Mouse (Mus musculus): Measurements from ENCODE around the gene Cish. TPM values are rescaled to one million over a fixed set of nuclear protein-coding genes. Genes with fewer than 3 reads are reported as not detected.

Gene Cish
- polyA plus RNA-seq, 2 experiments, result 2.8 to 6.0 TPM

DNA sequence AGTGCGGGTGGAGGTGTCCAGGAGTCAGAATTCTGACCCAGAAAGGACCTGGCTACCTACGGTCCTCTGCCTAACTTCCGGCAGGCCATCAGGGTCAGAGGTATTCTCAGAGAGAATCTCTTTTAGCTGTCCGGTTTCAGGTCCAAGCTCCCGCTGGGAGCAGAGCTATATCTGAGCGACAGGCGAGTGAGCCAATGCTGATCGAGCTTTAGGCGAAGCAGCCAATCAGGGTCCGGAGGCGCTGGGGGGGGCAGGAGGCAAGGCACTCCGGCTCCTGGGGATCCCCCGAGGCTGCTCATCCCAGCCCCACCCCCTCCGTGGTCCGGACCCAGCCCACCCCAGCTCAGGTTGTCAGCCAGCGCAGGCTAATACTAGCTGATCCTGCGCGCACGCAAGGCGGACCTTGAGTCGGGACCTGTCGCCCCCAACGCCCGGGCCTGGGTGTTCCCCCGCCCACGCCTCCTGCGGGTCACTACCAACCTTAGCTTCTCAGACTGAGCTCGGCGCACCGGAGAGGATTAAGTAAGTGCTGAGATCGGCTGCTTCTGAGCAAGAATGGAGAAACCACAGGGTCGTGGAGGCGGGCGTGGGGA is 44.5 kb downstream of the Cish start, which contains the start of gene 6430571L13Rik:
Gene 6430571L13Rik, plus strand, starts transcription at position 336 of the 593 bp plus-strand sequence.
- Histone ChIP-seq H3K4me3 (ENCODE audit: insufficient read depth in 1 of 2, low read depth in 2 of 2, low read length in 2 of 2) (peak within 1 kb of the TSS; percentile 54 to 61), H3K4me1 (replicated peaks; ENCODE audit: control insufficient read depth in 2 of 2, insufficient read depth in 2 of 2, low read length in 1 of 2) (peaks cover 2 to 12% of the 10 kb centered on the region in 2 experiments; a peak in 1 of 4 replicates), H3K36me3 (replicated peaks; ENCODE audit: control insufficient read depth, insufficient read depth, low read depth) (no peaks in the 10 kb centered on the region)

DNA sequence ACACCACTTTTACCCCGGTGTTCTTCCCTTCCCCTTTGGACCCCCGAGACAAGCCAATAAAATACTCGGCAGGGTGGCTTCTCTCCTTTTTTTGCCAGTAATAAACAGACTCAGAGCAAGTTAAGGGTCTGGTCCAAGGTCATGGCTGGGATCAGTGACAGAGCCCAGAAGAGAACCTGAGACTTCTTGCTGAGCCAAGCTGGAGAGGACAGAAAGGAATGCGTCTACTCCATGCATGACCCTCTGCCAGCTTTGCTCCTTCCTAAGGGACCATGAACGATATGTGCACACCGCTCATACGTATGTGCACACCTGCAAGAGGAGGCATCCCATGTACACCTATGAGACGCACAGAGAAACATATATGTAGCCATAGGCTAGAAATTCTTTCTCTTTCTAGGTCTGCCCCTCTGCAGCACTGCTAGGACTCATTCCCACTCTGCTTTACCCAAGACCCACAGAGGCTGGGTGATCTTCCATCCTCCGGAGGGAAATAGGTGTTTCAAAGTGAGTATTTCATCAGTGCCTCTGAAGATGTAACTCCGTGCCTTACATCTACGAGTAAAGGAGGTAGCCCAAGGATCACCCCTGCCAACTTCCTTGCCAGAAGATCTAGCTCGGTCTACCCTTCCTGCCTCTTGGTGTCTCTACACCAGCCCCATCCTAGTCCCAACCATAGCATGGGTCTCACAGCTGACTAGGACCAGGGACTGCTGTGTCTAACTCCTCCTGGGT is 45.3 kb downstream of the Cish start:
- 41% methylated on average over 12 of the region's 12 CpGs for WGBS (ENCODE audit: insufficient replicate concordance)
- TF ChIP-seq CTCF (IDR thresholded peaks at IDR 0.05; ENCODE audit: low read depth) (no peak), EP300 (IDR thresholded peaks at IDR 0.05; ENCODE audit: low read depth) (no peak)
- peak overlapping the region; percentile 54 to 61 for H3K4me3 ChIP-seq (ENCODE audit: insufficient read depth in 1 of 2, low read depth in 2 of 2, low read length in 2 of 2)
- peaks cover 2 to 12% of the 10 kb centered on the region in 2 experiments; a peak in 1 of 4 replicates for H3K4me1 ChIP-seq (replicated peaks; ENCODE audit: control insufficient read depth in 2 of 2, insufficient read depth in 2 of 2, low read length in 1 of 2)
- no peak for DNase-seq (ENCODE audit: low read depth in 3 of 3, low spot score in 3 of 3)
- peaks cover 9% of the 10 kb centered on the region for H3K27me3 ChIP-seq (ENCODE audit: control insufficient read depth, insufficient read depth, low read length)
- H3K4me2 ChIP-seq (ENCODE audit: low read depth), result peak overlapping the region; percentile 76
- no peak overlapping the region for H3K27ac ChIP-seq
- H3K9ac ChIP-seq (replicated peaks), result 0 out of 2 replicates have a peak overlapping the region, but pooled peaks have one; percentile 10
- no peaks in the 10 kb centered on the region for H3K9me3 ChIP-seq (ENCODE audit: control insufficient read depth, low read length)
- no peak for ATAC-seq (ENCODE audit: insufficient read depth)
- no peaks in the 10 kb centered on the region for H3K36me3 ChIP-seq (replicated peaks; ENCODE audit: control insufficient read depth, insufficient read depth, low read depth)

More for the DNA sequence above, 44.5 kb downstream of the Cish start, which contains the start of gene 6430571L13Rik:
- no peak within 1 kb of the TSS for H3K27ac ChIP-seq
- 0 out of 2 replicates have a peak within 1 kb of the TSS, but pooled peaks have one; percentile 10 for H3K9ac ChIP-seq (replicated peaks)
- H3K27me3 ChIP-seq (ENCODE audit: control insufficient read depth, insufficient read depth, low read length), result peaks cover 9% of the 10 kb centered on the region
- H3K4me2 ChIP-seq (ENCODE audit: low read depth), result peak within 1 kb of the TSS; percentile 76
- WGBS (ENCODE audit: insufficient replicate concordance), result 1% methylated on average over 34 of the region's 34 CpGs
- TF ChIP-seq CTCF (IDR thresholded peaks at IDR 0.05; ENCODE audit: low read depth), result 0 out of 2 replicates have a peak, but pooled peaks have one; percentile 8
- TF ChIP-seq EP300 (IDR thresholded peaks at IDR 0.05; ENCODE audit: low read depth), result no peak
- DNase-seq (ENCODE audit: low read depth in 3 of 3, low spot score in 3 of 3), result peak; percentile 66 to 77 (median 67)
- ATAC-seq (ENCODE audit: insufficient read depth), result peak; percentile 84
- H3K9me3 ChIP-seq (ENCODE audit: control insufficient read depth, low read length), result no peaks in the 10 kb centered on the region

DNA sequence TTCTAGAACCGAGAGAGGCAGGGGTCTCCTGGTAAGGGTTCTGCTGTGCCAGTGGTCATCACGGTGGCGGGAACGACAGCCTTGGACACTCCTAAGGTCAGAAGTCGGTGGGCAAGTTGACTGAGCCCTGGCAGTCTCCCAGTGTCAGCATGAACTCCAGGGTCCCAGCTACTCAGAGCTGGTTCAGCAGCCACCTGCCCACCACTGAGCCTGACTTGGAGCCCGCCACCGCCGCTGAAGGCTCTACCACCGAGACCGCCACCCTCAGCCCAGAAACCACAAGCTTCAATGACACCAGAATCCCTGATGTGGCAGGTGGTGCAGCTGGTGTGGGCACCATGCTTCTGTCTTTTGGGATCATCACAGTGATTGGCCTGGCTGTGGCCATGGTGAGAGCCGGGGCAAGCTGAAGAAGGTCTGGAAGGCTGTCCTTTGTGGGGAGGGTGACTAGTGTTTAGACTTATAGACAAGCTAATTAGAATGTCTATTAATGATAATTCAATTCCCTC is 46.4 kb downstream of the Cish start:
- Histone ChIP-seq H3K9me3 (ENCODE audit: control insufficient read depth, low read length) (no peaks in the 10 kb centered on the region), H3K4me2 (ENCODE audit: low read depth) (no peak overlapping the region), H3K9ac (replicated peaks) (no peak overlapping the region), H3K36me3 (replicated peaks; ENCODE audit: control insufficient read depth, insufficient read depth, low read depth) (no peaks in the 10 kb centered on the region), H3K4me3 (ENCODE audit: insufficient read depth in 1 of 2, low read depth in 2 of 2, low read length in 2 of 2) (no peak overlapping the region), H3K27ac (no peak overlapping the region), H3K27me3 (ENCODE audit: control insufficient read depth, insufficient read depth, low read length) (peaks cover 9% of the 10 kb centered on the region), H3K4me1 (replicated peaks; ENCODE audit: control insufficient read depth in 2 of 2, insufficient read depth in 2 of 2, low read length in 1 of 2) (peaks cover 2 to 12% of the 10 kb centered on the region in 2 experiments; a peak in 1 of 4 replicates)
- ATAC-seq (ENCODE audit: insufficient read depth) (no peak), DNase-seq (ENCODE audit: low read depth in 3 of 3, low spot score in 3 of 3) (no peak)
- WGBS (ENCODE audit: insufficient replicate concordance), result 72% methylated on average over 11 of the region's 11 CpGs
- no peak for TF ChIP-seq CTCF (IDR thresholded peaks at IDR 0.05; ENCODE audit: low read depth)
- no peak for TF ChIP-seq EP300 (IDR thresholded peaks at IDR 0.05; ENCODE audit: low read depth)

DNA sequence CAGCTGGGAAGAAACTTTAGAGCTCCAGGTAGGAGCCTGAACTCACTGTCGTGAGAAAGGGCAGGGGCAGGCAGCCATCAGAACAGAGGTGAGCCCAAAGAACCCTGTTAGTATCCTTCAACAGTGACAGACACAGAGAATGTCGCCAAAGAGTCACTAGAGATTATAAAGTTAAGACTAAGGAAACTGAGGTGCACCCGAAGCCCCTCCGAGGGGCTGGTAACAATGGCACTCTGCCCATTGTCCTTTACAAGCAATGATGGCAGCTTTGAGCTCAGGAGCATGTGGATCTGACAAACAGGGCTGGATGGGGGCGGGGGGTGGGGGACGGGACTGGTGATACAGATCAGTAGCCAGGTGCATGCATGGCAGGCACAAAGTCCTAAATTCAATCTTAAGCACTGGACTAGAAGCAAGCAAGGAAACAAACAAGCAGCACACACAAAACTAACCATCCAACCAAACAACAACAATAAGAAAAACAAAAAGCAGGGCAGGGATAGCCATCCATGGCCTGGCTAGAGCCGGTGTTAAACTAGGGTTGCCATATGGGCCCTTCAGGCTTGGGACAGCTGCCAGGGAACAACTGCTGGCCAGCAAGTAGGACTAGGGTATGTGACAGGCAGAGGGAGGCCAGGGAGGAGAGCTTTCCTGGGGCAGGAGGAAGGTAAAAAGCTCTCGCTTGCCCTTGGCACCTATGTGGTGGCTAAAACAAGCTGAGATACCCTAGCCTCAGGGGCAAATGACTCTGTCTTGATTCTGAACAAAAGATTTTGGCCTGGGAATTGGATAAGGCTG is 47.5 kb downstream of the Cish start:
- Histone ChIP-seq H3K27me3 (ENCODE audit: control insufficient read depth, insufficient read depth, low read length) (peaks cover 9% of the 10 kb centered on the region), H3K4me1 (replicated peaks; ENCODE audit: control insufficient read depth in 2 of 2, insufficient read depth in 2 of 2, low read length in 1 of 2) (peaks cover 0 to 12% of the 10 kb centered on the region in 2 experiments; a peak in 1 of 4 replicates), H3K27ac (no peak overlapping the region), H3K36me3 (replicated peaks; ENCODE audit: control insufficient read depth, insufficient read depth, low read depth) (no peaks in the 10 kb centered on the region), H3K9ac (replicated peaks) (no peak overlapping the region), H3K9me3 (ENCODE audit: control insufficient read depth, low read length) (no peaks in the 10 kb centered on the region), H3K4me3 (ENCODE audit: insufficient read depth in 1 of 2, low read depth in 2 of 2, low read length in 2 of 2) (no peak overlapping the region), H3K4me2 (ENCODE audit: low read depth) (no peak overlapping the region)
- ATAC-seq (ENCODE audit: insufficient read depth) (no peak), DNase-seq (ENCODE audit: low read depth in 3 of 3, low spot score in 3 of 3) (no peak)
- WGBS (ENCODE audit: insufficient replicate concordance), result 54% methylated on average over 8 of the region's 8 CpGs
- TF ChIP-seq CTCF (IDR thresholded peaks at IDR 0.05; ENCODE audit: low read depth) (no peak), EP300 (IDR thresholded peaks at IDR 0.05; ENCODE audit: low read depth) (no peak)

All from liver, embryonic 14.5 days (tissue).